Mouse (Mus musculus) intestine, embryonic 14.5 days (tissue): ENCODE data around the gene Galnt2. TPM values are rescaled to one million over a fixed set of nuclear protein-coding genes. Genes with fewer than 3 reads are reported as not detected.

Experiments
- ATAC-seq: fragments of 200-750 bp; cut with Nextera tagmentation; replicated peaks from 2 replicates; pipeline ENCODE4 v1.8.0; 2017; ENCODE audit warnings: low read depth, moderate number of reproducible peaks, moderate TSS enrichment, moderate library complexity; ENCODE audit not compliant: low FRiP score, low TSS enrichment
- DNase-seq: peaks from one replicate; pipeline ENCODE4 v3.0.0-alpha.2; 2018; ENCODE audit warnings: low spot score
- H3K27ac ChIP-seq: fragments of 300-500 bp; sonication (generic); 2 replicates; pipeline ENCODE4 v1.5.1; 2014; ENCODE audit warnings: low read depth, mild to moderate bottlenecking, control low read depth
- H3K27me3 ChIP-seq: fragments of 300-500 bp; sonication (generic); replicated peaks from 2 replicates; pipeline ENCODE4 v1.6.1; 2014; ENCODE audit warnings: low read length, control low read depth; ENCODE audit not compliant: control insufficient read depth, insufficient read depth
- H3K36me3 ChIP-seq: fragments of 300-500 bp; sonication (generic); 2 replicates; pipeline ENCODE4 v1.6.1; 2014; ENCODE audit warnings: low read length, control low read depth; ENCODE audit not compliant: control insufficient read depth, insufficient read depth
- H3K4me1 ChIP-seq: fragments of 300-500 bp; sonication (generic); replicated peaks from 2 replicates; pipeline ENCODE4 v1.6.1; 2014; ENCODE audit warnings: low read length, control low read depth, mixed read lengths; ENCODE audit not compliant: control insufficient read depth, insufficient read depth
- H3K4me2 ChIP-seq: fragments of 300-500 bp; sonication (generic); 2 replicates; pipeline ENCODE4 v1.6.1; 2014; ENCODE audit warnings: low read length
- H3K4me3 ChIP-seq: fragments of 300-500 bp; sonication (generic); 2 replicates; pipeline ENCODE4 v1.5.1; 2014; ENCODE audit warnings: low read depth, low read length, control low read depth, mixed read lengths
- H3K9ac ChIP-seq: fragments of 300-500 bp; sonication (generic); 2 replicates; pipeline ENCODE4 v1.6.1; 2014; ENCODE audit warnings: mild to moderate bottlenecking, low read length
- H3K9me3 ChIP-seq: fragments of 300-500 bp; sonication (generic); 2 replicates; pipeline ENCODE4 v1.6.1; 2016; ENCODE audit warnings: low read length, control low read depth; ENCODE audit not compliant: control insufficient read depth
- WGBS: fragments of 180-500 bp; shearing (Covaris S2); extraction: QIAGEN DNeasy Blood & Tissue Kit; methylation state at CpG from one replicate; pipeline ENCODE4 v1.1.7; 2014; 5-methylcytosine and 5-hydroxymethylcytosine counted together
- polyA plus RNA-seq: library from polyadenylated mRNA; unstranded; fragments of >200 nt; fragmentation: Nextera tagmentation; extraction: Ambion mirVana; gene quantifications from 2 replicates; pipeline ENCODE4 v1.2.1, GENCODE M21; 2014

The Galnt2 gene
- polyA plus RNA-seq, 1 experiment from 2014 or later, result 63.9 TPM

- Histone ChIP-seq H3K4me1 (peaks cover 38% of the 10 kb centered on the region), H3K27me3 (no peaks in the 10 kb centered on the region), H3K36me3 (no peaks in the 10 kb centered on the region), H3K9ac (no peak overlapping the region), H3K4me3 (no peak overlapping the region), H3K9me3 (no peaks in the 10 kb centered on the region), H3K4me2 (no peak overlapping the region), H3K27ac (peak overlapping the region; percentile 64)
- no peak for DNase-seq
- peak; percentile 42 for ATAC-seq
- 24% methylated on average over 6 of the region's 6 CpGs for WGBS
Observed at GRCm38 (mm10) chr8:124284333-124284711, 53.1 kb downstream of the Galnt2 start.

- no peak for DNase-seq
- no peak overlapping the region for H3K4me2 ChIP-seq
- 55% methylated on average over 9 of the region's 9 CpGs for WGBS
- no peak overlapping the region for H3K9ac ChIP-seq
- no peak for ATAC-seq
- H3K27ac ChIP-seq, result peak overlapping the region; percentile 64
- H3K4me1 ChIP-seq, result peaks cover 38% of the 10 kb centered on the region
- no peak overlapping the region for H3K4me3 ChIP-seq
- H3K27me3 ChIP-seq, result no peaks in the 10 kb centered on the region
- H3K9me3 ChIP-seq, result no peaks in the 10 kb centered on the region
- no peaks in the 10 kb centered on the region for H3K36me3 ChIP-seq
Observed at GRCm38 (mm10) chr8:124284984-124285576, 53.9 kb downstream of the Galnt2 start.

- Histone ChIP-seq H3K4me2 (no peak overlapping the region), H3K27me3 (no peaks in the 10 kb centered on the region), H3K4me1 (peaks cover 41% of the 10 kb centered on the region), H3K36me3 (no peaks in the 10 kb centered on the region), H3K4me3 (no peak overlapping the region), H3K27ac (no peak overlapping the region; the same call in 1 of the 2 replicates), H3K9ac (no peak overlapping the region), H3K9me3 (no peaks in the 10 kb centered on the region)
- DNase-seq (no peak), ATAC-seq (peak; percentile 61)
- WGBS, result 64% methylated on average over 4 of the region's 4 CpGs
Observed at GRCm38 (mm10) chr8:124286461-124287124, 55.4 kb downstream of the Galnt2 start.

GRCm38 (mm10) chr8:124288215-124288864 lies 57.1 kb downstream of the Galnt2 start:
- peaks cover 34% of the 10 kb centered on the region for H3K4me1 ChIP-seq
- H3K4me2 ChIP-seq, result no peak overlapping the region
- H3K9ac ChIP-seq, result no peak overlapping the region
- WGBS, result 76% methylated on average over 4 of the region's 4 CpGs
- H3K9me3 ChIP-seq, result no peaks in the 10 kb centered on the region
- no peaks in the 10 kb centered on the region for H3K27me3 ChIP-seq
- no peak overlapping the region for H3K4me3 ChIP-seq
- DNase-seq (no peak), ATAC-seq (no peak)
- H3K27ac ChIP-seq, result no peak overlapping the region
- no peaks in the 10 kb centered on the region for H3K36me3 ChIP-seq

- 80% methylated on average over 5 of the region's 5 CpGs for WGBS
- peaks cover 33% of the 10 kb centered on the region for H3K4me1 ChIP-seq
- no peaks in the 10 kb centered on the region for H3K36me3 ChIP-seq
- no peak overlapping the region for H3K4me2 ChIP-seq
- ATAC-seq (no peak), DNase-seq (no peak)
- H3K9me3 ChIP-seq, result no peaks in the 10 kb centered on the region
- no peak overlapping the region for H3K4me3 ChIP-seq
- no peak overlapping the region for H3K9ac ChIP-seq
- H3K27ac ChIP-seq, result no peak overlapping the region; the same call in 1 of the 2 replicates
- H3K27me3 ChIP-seq, result no peaks in the 10 kb centered on the region
Observed at GRCm38 (mm10) chr8:124289481-124290050, 58.4 kb downstream of the Galnt2 start.

- no peak for DNase-seq
- H3K4me2 ChIP-seq, result no peak overlapping the region
- H3K4me1 ChIP-seq, result peaks cover 23% of the 10 kb centered on the region
- H3K9me3 ChIP-seq, result no peaks in the 10 kb centered on the region
- 87% methylated on average over 9 of the region's 9 CpGs for WGBS
- no peaks in the 10 kb centered on the region for H3K27me3 ChIP-seq
- ATAC-seq, result no peak
- no peak overlapping the region for H3K9ac ChIP-seq
- no peak overlapping the region for H3K27ac ChIP-seq
- peaks cover 4% of the 10 kb centered on the region; the same call in 1 of the 2 replicates for H3K36me3 ChIP-seq
- H3K4me3 ChIP-seq, result no peak overlapping the region
Observed at GRCm38 (mm10) chr8:124290911-124291691, 59.9 kb downstream of the Galnt2 start.

- no peak overlapping the region for H3K4me2 ChIP-seq
- no peak overlapping the region for H3K4me3 ChIP-seq
- H3K27me3 ChIP-seq, result no peaks in the 10 kb centered on the region
- DNase-seq (no peak), ATAC-seq (no peak)
- peaks cover 19% of the 10 kb centered on the region for H3K4me1 ChIP-seq
- H3K9me3 ChIP-seq, result no peaks in the 10 kb centered on the region
- no peak overlapping the region for H3K9ac ChIP-seq
- H3K36me3 ChIP-seq, result peaks cover 8% of the 10 kb centered on the region; the same call in 1 of the 2 replicates
- WGBS, result 90% methylated on average over 5 of the region's 5 CpGs
- H3K27ac ChIP-seq, result no peak overlapping the region
Observed at GRCm38 (mm10) chr8:124291693-124292092, 60.5 kb downstream of the Galnt2 start.

- WGBS, result 73% methylated on average over 9 of the region's 9 CpGs
- Histone ChIP-seq H3K27ac (no peak overlapping the region), H3K4me1 (peaks cover 19% of the 10 kb centered on the region), H3K4me2 (no peak overlapping the region), H3K27me3 (no peaks in the 10 kb centered on the region), H3K36me3 (peaks cover 8% of the 10 kb centered on the region; the same call in 1 of the 2 replicates), H3K9me3 (no peaks in the 10 kb centered on the region), H3K4me3 (no peak overlapping the region), H3K9ac (no peak overlapping the region)
- ATAC-seq (no peak), DNase-seq (no peak)
Observed at GRCm38 (mm10) chr8:124292965-124293364, 61.8 kb downstream of the Galnt2 start.
